ENCODE assay signal across 7 mouse cellular contexts in the genomic region with DNA sequence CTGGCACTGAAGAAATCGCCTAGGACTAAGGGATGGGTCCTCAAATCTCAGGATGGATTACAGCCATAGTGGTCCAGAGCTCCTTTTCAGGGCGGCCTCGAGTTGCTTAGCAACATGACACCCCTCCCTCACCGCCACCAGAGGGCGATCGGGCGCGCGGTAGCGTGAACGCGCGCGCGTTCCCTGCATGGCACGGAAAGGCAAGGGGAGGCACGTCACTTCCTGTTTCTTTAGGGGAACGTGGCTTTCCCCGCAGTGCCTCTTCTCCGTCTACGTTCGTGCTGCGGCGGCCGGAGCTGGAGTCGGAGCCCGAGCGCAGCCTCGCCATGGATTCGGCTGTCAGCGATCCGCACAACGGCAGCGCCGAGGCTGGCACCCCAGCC. TPM values are rescaled to one million over a fixed set of nuclear protein-coding genes. Genes with fewer than 3 reads are reported as not detected.
A peak's percentile ranks its signal among the peaks of the same experiment; 100 is the strongest.
DNase-seq lines count a peak whose midpoint lies in the region; ATAC-seq and TF ChIP-seq lines count a peak whose summit lies in the region.

A gene (plus strand): TSS at position 206 of the 383 bp plus-strand sequence.

- no peaks in the 10 kb centered on the region for H3K9me3 ChIP-seq in intestine, postnatal 0 days (ENCODE audit: control insufficient read depth)
- H3K9me3 ChIP-seq in midbrain, embryonic 12.5 days = no peaks in the 10 kb centered on the region

- WGBS in intestine, postnatal 0 days = under 1% methylated on average over 35 of the region's 35 CpGs
- WGBS in midbrain, embryonic 12.5 days = under 1% methylated on average over 35 of the region's 35 CpGs
- under 1% methylated on average over 35 of the region's 35 CpGs for WGBS in small intestine, adult 2 months

- peak within 1 kb of the TSS; percentile 80 for H3K4me3 ChIP-seq in intestine, postnatal 0 days (ENCODE audit: low read depth, low read length)
- peak within 1 kb of the TSS; percentile 95 for H3K4me3 ChIP-seq in midbrain, embryonic 12.5 days
- H3K4me3 ChIP-seq in small intestine, adult 2 months (ENCODE audit: low read depth, low read length) = peak within 1 kb of the TSS; percentile 86

- peak within 1 kb of the TSS; percentile 83 for H3K4me2 ChIP-seq in intestine, postnatal 0 days (replicated peaks; ENCODE audit: low read depth)
- peak within 1 kb of the TSS; percentile 84 for H3K4me2 ChIP-seq in midbrain, embryonic 12.5 days (replicated peaks)

- TF ChIP-seq CTCF in intestine, postnatal 0 days (IDR thresholded peaks at IDR 0.05; ENCODE audit: low read depth) = peak; percentile 100
- peak; percentile 98 for TF ChIP-seq CTCF in small intestine, adult 2 months (IDR thresholded peaks at IDR 0.05; ENCODE audit: extremely low read depth, insufficient read length, insufficient replicate concordance, low read depth, low read length)

- peak; percentile 95 for DNase-seq in adrenal gland, adult 2 months
- DNase-seq in embryo, embryonic 11.5 days (ENCODE audit: low read depth, low spot score) = peak; percentile 98
- peak; percentile 42 for DNase-seq in gonadal fat pad, adult 2 months (ENCODE audit: low read depth)
- DNase-seq in left cerebral cortex, postnatal 4 days = peak; percentile 93

- peak; percentile 91; the same call in 1 of the 2 replicates for TF ChIP-seq POLR2A in small intestine, adult 2 months (IDR thresholded peaks at IDR 0.05; ENCODE audit: low read depth, low read length)

- no peaks in the 10 kb centered on the region; the same call in 1 of the 2 replicates for H3K36me3 ChIP-seq in intestine, postnatal 0 days (ENCODE audit: control insufficient read depth, insufficient read depth)
- peaks cover 16% of the 10 kb centered on the region for H3K36me3 ChIP-seq in midbrain, embryonic 12.5 days
- H3K36me3 ChIP-seq in small intestine, adult 2 months (ENCODE audit: control insufficient read depth, insufficient read depth, low read length) = no peaks in the 10 kb centered on the region; the same call in 1 of the 2 replicates

- ATAC-seq in intestine, postnatal 0 days = peak; percentile 82
- ATAC-seq in midbrain, embryonic 12.5 days (ENCODE audit: low FRiP score, low read depth) = peak; percentile 75

- peak within 1 kb of the TSS; percentile 91 for H3K27ac ChIP-seq in intestine, postnatal 0 days (ENCODE audit: low read depth, low read length)
- H3K27ac ChIP-seq in midbrain, embryonic 12.5 days (replicated peaks) = peak within 1 kb of the TSS; percentile 97
- H3K27ac ChIP-seq in small intestine, adult 2 months (ENCODE audit: insufficient read depth, low read depth, low read length) = peak within 1 kb of the TSS; percentile 60

- H3K9ac ChIP-seq in intestine, postnatal 0 days (ENCODE audit: low read depth, low read length) = peak within 1 kb of the TSS; percentile 78
- peak within 1 kb of the TSS; percentile 97 for H3K9ac ChIP-seq in midbrain, embryonic 12.5 days (replicated peaks)

- H3K4me1 ChIP-seq in intestine, postnatal 0 days (replicated peaks; ENCODE audit: control insufficient read depth, insufficient read depth, low read length) = peaks cover 5% of the 10 kb centered on the region; the same call in 1 of the 2 replicates
- peaks cover 37% of the 10 kb centered on the region for H3K4me1 ChIP-seq in midbrain, embryonic 12.5 days
- H3K4me1 ChIP-seq in small intestine, adult 2 months (ENCODE audit: control insufficient read depth, insufficient read depth, insufficient read length, low read length) = peaks cover 17% of the 10 kb centered on the region; the same call in 1 of the 2 replicates

- no peaks in the 10 kb centered on the region for H3K27me3 ChIP-seq in intestine, postnatal 0 days (replicated peaks; ENCODE audit: control insufficient read depth, insufficient read depth, low read length)
- no peaks in the 10 kb centered on the region for H3K27me3 ChIP-seq in midbrain, embryonic 12.5 days
- no peaks in the 10 kb centered on the region for H3K27me3 ChIP-seq in small intestine, adult 2 months (ENCODE audit: control insufficient read depth, insufficient read depth, low read length)

- intact Hi-C loops in left cerebral cortex, postnatal 4 days (cut with DNase I) = no loop called here

RNA-seq across cellular contexts. Expression of the gene that starts here (rescaled TPM):
- 100 to 1,000 TPM; 164 to 202 TPM for total RNA-seq in adrenal gland, adult 2 months (2021)
- 358 and 395 TPM in 2 replicates for polyA plus RNA-seq in adrenal gland, adult 2 months (2012; rRNA removed)
- 162 and 163 TPM in 2 replicates for polyA plus RNA-seq in gonadal fat pad, adult 2 months (2012; rRNA removed)
- polyA plus RNA-seq in intestine, postnatal 0 days (2015; fragmentation: Nextera tagmentation; extraction: Ambion mirVana) = 110 and 111 TPM in 2 replicates
- 100 to 1,000 TPM; 149 to 160 TPM for total RNA-seq in left cerebral cortex, postnatal 4 days (2021)
- 142 and 147 TPM in 2 replicates for polyA plus RNA-seq in midbrain, embryonic 12.5 days (2016; fragmentation: Nextera tagmentation; extraction: Ambion mirVana)
- 152 and 199 TPM in 2 replicates for polyA plus RNA-seq in small intestine, adult 2 months (2012; rRNA removed)

Comparison
In these comparisons a context has a peak if more than half of its experiments do, and no peak if none do; other contexts are left out.
1. Peak in every context shown above with its lines: DNase-seq, ATAC-seq, H3K4me3 ChIP-seq and H3K27ac ChIP-seq.
2. DNase-seq: peak in every context shown above with its lines; median percentile 98 in embryo, embryonic 11.5 days; 95 in adrenal gland, adult 2 months; 93 in left cerebral cortex, postnatal 4 days; 42 in gonadal fat pad, adult 2 months.